ENCODE assay signal across 8 mouse cellular contexts in genomic region chr2:79087600-79088205, GRCm38 (mm10).
DNase-seq lines count a peak whose midpoint lies in the region; ATAC-seq and TF ChIP-seq lines count a peak whose summit lies in the region.

No protein-coding gene starts in this region.

- ATAC-seq in neural tube, embryonic 15.5 days (ENCODE audit: low FRiP score) = no peak
- ATAC-seq in kidney, postnatal 0 days (replicated peaks; ENCODE audit: low FRiP score, low read depth) = peak; percentile 46
- ATAC-seq in stomach, postnatal 0 days (ENCODE audit: low FRiP score, low TSS enrichment) = no peak
- no peak for ATAC-seq in midbrain, embryonic 14.5 days (ENCODE audit: low FRiP score, low TSS enrichment)

- 70% methylated on average over 9 of the region's 9 CpGs for WGBS in neural tube, embryonic 15.5 days
- WGBS in kidney, postnatal 0 days = 21% methylated on average over 9 of the region's 9 CpGs
- 47% methylated on average over 9 of the region's 9 CpGs for WGBS in stomach, postnatal 0 days
- 84% methylated on average over 9 of the region's 9 CpGs for WGBS in midbrain, embryonic 14.5 days

- H3K9ac ChIP-seq in neural tube, embryonic 15.5 days (replicated peaks) = no peak overlapping the region
- no peak overlapping the region for H3K9ac ChIP-seq in kidney, postnatal 0 days (ENCODE audit: low read depth, low read length)
- H3K9ac ChIP-seq in stomach, postnatal 0 days (ENCODE audit: low read length) = no peak overlapping the region
- no peak overlapping the region for H3K9ac ChIP-seq in midbrain, embryonic 14.5 days (replicated peaks; ENCODE audit: low read length)

- H3K27ac ChIP-seq in neural tube, embryonic 15.5 days (replicated peaks) = no peak overlapping the region
- H3K27ac ChIP-seq in kidney, postnatal 0 days = 0 out of 2 replicates have a peak overlapping the region, but pooled peaks have one; percentile 0
- H3K27ac ChIP-seq in stomach, postnatal 0 days (replicated peaks) = no peak overlapping the region
- no peak overlapping the region for H3K27ac ChIP-seq in midbrain, embryonic 14.5 days (replicated peaks; ENCODE audit: low read depth, low read length)

- H3K9me3 ChIP-seq in neural tube, embryonic 15.5 days (replicated peaks) = no peaks in the 10 kb centered on the region
- no peaks in the 10 kb centered on the region for H3K9me3 ChIP-seq in kidney, postnatal 0 days (replicated peaks; ENCODE audit: low read length)
- no peaks in the 10 kb centered on the region for H3K9me3 ChIP-seq in stomach, postnatal 0 days (ENCODE audit: control insufficient read depth, low read length)
- H3K9me3 ChIP-seq in midbrain, embryonic 14.5 days (ENCODE audit: control insufficient read depth, low read length) = no peaks in the 10 kb centered on the region

- DNase-seq in adrenal gland, adult (ENCODE audit: inconsistent age in 2 of 2, low spot score in 1 of 2) = peak; percentile 21
- DNase-seq in adrenal gland, postnatal 10 days = no peak
- DNase-seq in neural tube, embryonic 10.5 days (ENCODE audit: extremely low spot score, low spot score) = no peak
- DNase-seq in kidney, postnatal 0 days (ENCODE audit: low spot score) = peak; percentile 87
- no peak for DNase-seq in stomach, postnatal 0 days (ENCODE audit: low spot score)
- DNase-seq in midbrain, embryonic 14.5 days = no peak
- no peak for DNase-seq in left cerebral cortex, postnatal 14 days (ENCODE audit: low spot score in 2 of 2)

- intact Hi-C loops in left cerebral cortex, postnatal 14 days (cut with DNase I) = no loop called here

- peak overlapping the region; percentile 15; the same call in 1 of the 2 replicates for H3K4me2 ChIP-seq in neural tube, embryonic 15.5 days
- peak overlapping the region; percentile 46 for H3K4me2 ChIP-seq in kidney, postnatal 0 days (ENCODE audit: low read length)
- peak overlapping the region; percentile 33 for H3K4me2 ChIP-seq in stomach, postnatal 0 days (replicated peaks; ENCODE audit: low read depth)
- no peak overlapping the region for H3K4me2 ChIP-seq in midbrain, embryonic 14.5 days (ENCODE audit: low read length)

- no peaks in the 10 kb centered on the region for H3K27me3 ChIP-seq in neural tube, embryonic 15.5 days (replicated peaks)
- H3K27me3 ChIP-seq in kidney, postnatal 0 days (ENCODE audit: insufficient read depth, low read length) = no peaks in the 10 kb centered on the region
- no peaks in the 10 kb centered on the region for H3K27me3 ChIP-seq in stomach, postnatal 0 days (ENCODE audit: control insufficient read depth, insufficient read depth, low read length)
- H3K27me3 ChIP-seq in midbrain, embryonic 14.5 days (ENCODE audit: control insufficient read depth, insufficient read depth, low read length) = no peaks in the 10 kb centered on the region

- no peaks in the 10 kb centered on the region for H3K36me3 ChIP-seq in neural tube, embryonic 15.5 days
- no peaks in the 10 kb centered on the region for H3K36me3 ChIP-seq in kidney, postnatal 0 days (ENCODE audit: insufficient read depth, low read length)
- no peaks in the 10 kb centered on the region for H3K36me3 ChIP-seq in stomach, postnatal 0 days (ENCODE audit: control insufficient read depth, insufficient read depth, low read length)
- H3K36me3 ChIP-seq in midbrain, embryonic 14.5 days (ENCODE audit: control insufficient read depth, insufficient read depth, low read length) = no peaks in the 10 kb centered on the region

- no peak overlapping the region for H3K4me3 ChIP-seq in neural tube, embryonic 15.5 days (replicated peaks)
- peak overlapping the region; percentile 14 for H3K4me3 ChIP-seq in kidney, postnatal 0 days (replicated peaks; ENCODE audit: low read depth, low read length)
- peak overlapping the region; percentile 23; the same call in 1 of the 2 replicates for H3K4me3 ChIP-seq in stomach, postnatal 0 days (ENCODE audit: low read depth, low read length)
- no peak overlapping the region for H3K4me3 ChIP-seq in midbrain, embryonic 14.5 days (replicated peaks; ENCODE audit: low read depth, low read length)

- no peak for TF ChIP-seq EP300 in stomach, postnatal 0 days (optimal IDR thresholded peaks at IDR 0.05)

- no peak for TF ChIP-seq CTCF in kidney, postnatal 0 days (IDR thresholded peaks at IDR 0.05; ENCODE audit: low read depth)
- no peak for TF ChIP-seq CTCF in stomach, postnatal 0 days (IDR thresholded peaks at IDR 0.05; ENCODE audit: low read depth)

- no peaks in the 10 kb centered on the region for H3K4me1 ChIP-seq in neural tube, embryonic 15.5 days
- no peaks in the 10 kb centered on the region for H3K4me1 ChIP-seq in kidney, postnatal 0 days (replicated peaks; ENCODE audit: insufficient read depth, low read length)
- no peaks in the 10 kb centered on the region; the same call in 1 of the 2 replicates for H3K4me1 ChIP-seq in stomach, postnatal 0 days (replicated peaks; ENCODE audit: control insufficient read depth, insufficient read depth)
- H3K4me1 ChIP-seq in midbrain, embryonic 14.5 days (ENCODE audit: control insufficient read depth, insufficient read depth, low read length) = no peaks in the 10 kb centered on the region

Comparison
In these comparisons a context has a peak if more than half of its experiments do, and no peak if none do; other contexts are left out.
1. DNase-seq: peak in adrenal gland, adult (2 of 2) and kidney, postnatal 0 days (single experiment); none in adrenal gland, postnatal 10 days (single experiment), neural tube, embryonic 10.5 days (single experiment), stomach, postnatal 0 days (single experiment), midbrain, embryonic 14.5 days (single experiment) and left cerebral cortex, postnatal 14 days (0 of 2).
2. H3K4me3 ChIP-seq: peak in kidney, postnatal 0 days (single experiment) and stomach, postnatal 0 days (single experiment); none in neural tube, embryonic 15.5 days (single experiment) and midbrain, embryonic 14.5 days (single experiment).